Mouse (Mus musculus) liver, adult 2 months (tissue): ENCODE results near the gene Olfr279. TPM values are rescaled to one million over a fixed set of nuclear protein-coding genes. Genes with fewer than 3 reads are reported as not detected.

Source experiments
- DNase-seq: peaks from one replicate; pipeline ENCODE4 v3.0.0-alpha.2; 2011; ENCODE audit warnings: low read depth, low spot score; ENCODE audit errors: extremely low read depth
- H3K27ac ChIP-seq: fragments of 200-500 bp; replicated peaks from 2 replicates; pipeline ENCODE4 v1.5.1; 2012; ENCODE audit warnings: low read depth, mild to moderate bottlenecking, control low read depth, inconsistent platforms, low read length; ENCODE audit not compliant: insufficient read depth
- H3K27me3 ChIP-seq: fragments of 200-500 bp; 2 replicates; pipeline ENCODE4 v1.6.1; 2012; ENCODE audit warnings: mild to moderate bottlenecking, moderate library complexity, low read length, inconsistent platforms; ENCODE audit not compliant: control insufficient read depth, insufficient read depth
- H3K36me3 ChIP-seq: fragments of 200-500 bp; 2 replicates; pipeline ENCODE4 v1.6.1; 2012; ENCODE audit warnings: low read length, inconsistent platforms; ENCODE audit not compliant: control insufficient read depth, insufficient read depth
- H3K4me1 ChIP-seq: fragments of 200-500 bp; 2 replicates; pipeline ENCODE4 v1.6.1; 2011; ENCODE audit warnings: low read length; ENCODE audit not compliant: control insufficient read depth, insufficient read depth
- H3K4me3 ChIP-seq: fragments of 200-500 bp; 2 replicates; pipeline ENCODE4 v1.5.1; 2011; ENCODE audit warnings: low read depth, mild to moderate bottlenecking, control low read depth, low read length, moderate library complexity; ENCODE audit not compliant: insufficient read depth
- H3K79me2 ChIP-seq: fragments of 200-500 bp; 2 replicates; pipeline ENCODE4 v1.6.1; 2012; ENCODE audit warnings: inconsistent platforms, mild to moderate bottlenecking, low read length, moderate library complexity; ENCODE audit not compliant: control insufficient read depth, insufficient read depth
- H3K9ac ChIP-seq: fragments of 200-500 bp; 2 replicates; pipeline ENCODE4 v1.6.1; 2012; ENCODE audit warnings: low read depth, mild to moderate bottlenecking, control low read depth, inconsistent platforms, low read length
- CTCF ChIP-seq: fragments of 200-500 bp; IDR thresholded peaks from 2 replicates; pipeline ENCODE4 v1.5.1; 2011; ENCODE audit warnings: low read depth, low read length, control low read depth
- POLR2A ChIP-seq: fragments of 200-500 bp; IDR thresholded peaks from 2 replicates; pipeline ENCODE4 v1.6.1; 2011; ENCODE audit warnings: low read length, control low read depth; ENCODE audit not compliant: insufficient read depth; ENCODE audit errors: extremely low read depth
- WGBS: fragments of 180-500 bp; shearing (Covaris S2); methylation state at CpG from one replicate; pipeline ENCODE4 v1.1.7; 2018; 5-methylcytosine and 5-hydroxymethylcytosine counted together
- polyA plus RNA-seq: library from polyadenylated mRNA; depleted of rRNA; stranded (reverse); fragments of >200 nt; gene quantifications from 2 replicates; pipeline ENCODE4 v1.2.3, GENCODE M21; 2012
- total RNA-seq: library from RNA; depleted of rRNA; stranded (reverse); fragments of >200 nt; gene quantifications from 2 replicates; pipeline ENCODE4 v1.2.3, GENCODE M21; 2014

Gene Olfr279
- total and polyA plus RNA-seq, 2 experiments, result not detected

GRCm38 (mm10) chr15:98517380-98518355 lies 25.5 kb downstream of the Olfr279 start:
- H3K4me3 ChIP-seq, result no peak overlapping the region
- no peak overlapping the region for H3K27ac ChIP-seq
- H3K79me2 ChIP-seq, result no peaks in the 10 kb centered on the region
- H3K9ac ChIP-seq, result no peak overlapping the region
- peak; percentile 89 for TF ChIP-seq CTCF
- TF ChIP-seq POLR2A, result no peak
- 40% methylated on average over 16 of the region's 16 CpGs for WGBS
- H3K4me1 ChIP-seq, result no peaks in the 10 kb centered on the region
- DNase-seq, result peak; percentile 40
- H3K27me3 ChIP-seq, result no peaks in the 10 kb centered on the region
- peaks cover 34% of the 10 kb centered on the region for H3K36me3 ChIP-seq

- Histone ChIP-seq H3K4me3 (no peak overlapping the region), H3K4me1 (no peaks in the 10 kb centered on the region), H3K27ac (no peak overlapping the region), H3K9ac (no peak overlapping the region), H3K36me3 (peaks cover 65% of the 10 kb centered on the region), H3K79me2 (no peaks in the 10 kb centered on the region), H3K27me3 (no peaks in the 10 kb centered on the region)
- TF ChIP-seq POLR2A, result no peak
- TF ChIP-seq CTCF, result no peak
- WGBS, result 97% methylated on average over 3 of the region's 3 CpGs
- no peak for DNase-seq
These were observed 29.0 kb downstream of the Olfr279 start for GRCm38 (mm10) chr15:98521245-98521644.

- H3K27ac ChIP-seq, result no peak overlapping the region
- H3K9ac ChIP-seq, result no peak overlapping the region
- 84% methylated on average over 5 of the region's 5 CpGs for WGBS
- H3K36me3 ChIP-seq, result peaks cover 86% of the 10 kb centered on the region
- H3K79me2 ChIP-seq, result no peaks in the 10 kb centered on the region; the same call in 1 of the 2 replicates
- H3K27me3 ChIP-seq, result no peaks in the 10 kb centered on the region
- no peak for DNase-seq
- no peak overlapping the region for H3K4me3 ChIP-seq
- no peaks in the 10 kb centered on the region for H3K4me1 ChIP-seq
- no peak for TF ChIP-seq CTCF
- no peak for TF ChIP-seq POLR2A
These were observed 33.9 kb downstream of the Olfr279 start for GRCm38 (mm10) chr15:98526057-98526456.

DNA sequence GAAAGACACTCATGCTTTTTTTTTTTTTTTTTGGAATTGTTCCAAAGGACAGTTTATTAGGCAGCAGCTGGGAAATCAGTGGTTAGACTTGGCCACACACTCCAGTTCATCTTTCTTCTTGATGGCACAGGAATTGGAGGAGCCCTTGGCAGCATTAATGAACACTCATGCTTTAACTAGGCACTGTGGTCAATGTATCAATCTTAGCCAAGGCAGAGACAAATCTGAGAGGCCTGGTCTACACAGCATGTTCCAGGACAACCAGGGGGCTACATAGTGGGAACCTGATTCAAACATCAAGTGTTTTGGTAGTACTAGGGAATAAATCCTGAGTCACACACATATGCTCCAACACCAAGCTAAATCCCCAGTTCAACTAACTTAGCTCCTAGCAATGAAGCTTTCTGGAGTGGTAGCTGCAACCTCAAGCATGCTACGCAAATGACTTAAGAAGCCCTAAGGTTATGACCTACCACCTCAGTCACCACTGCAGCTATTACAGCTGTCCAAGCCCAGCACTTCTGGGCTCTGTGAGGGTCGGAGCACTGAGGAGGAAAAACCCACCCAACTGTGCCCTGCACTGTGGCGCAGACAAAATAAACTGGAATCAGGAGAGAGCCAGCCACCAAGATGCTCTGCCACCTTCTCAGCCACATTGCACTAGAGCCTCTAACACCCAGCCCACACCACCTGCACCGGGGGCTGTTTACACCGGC lies 35.0 kb downstream of the Olfr279 start:
- H3K9ac ChIP-seq, result no peak overlapping the region
- H3K4me3 ChIP-seq, result no peak overlapping the region
- no peaks in the 10 kb centered on the region for H3K27me3 ChIP-seq
- H3K79me2 ChIP-seq, result peaks cover 5% of the 10 kb centered on the region; the same call in 1 of the 2 replicates
- TF ChIP-seq POLR2A (no peak), CTCF (no peak)
- no peak overlapping the region for H3K27ac ChIP-seq
- peaks cover 80% of the 10 kb centered on the region for H3K36me3 ChIP-seq
- H3K4me1 ChIP-seq, result peaks cover 2% of the 10 kb centered on the region
- DNase-seq, result no peak
- WGBS, result 97% methylated on average over 5 of the region's 5 CpGs

GRCm38 (mm10) chr15:98528066-98528563 lies 35.9 kb downstream of the Olfr279 start:
- 86% methylated on average over 5 of the region's 5 CpGs for WGBS
- no peak overlapping the region for H3K9ac ChIP-seq
- DNase-seq, result no peak
- peaks cover 12% of the 10 kb centered on the region; the same call in 1 of the 2 replicates for H3K79me2 ChIP-seq
- H3K4me1 ChIP-seq, result peaks cover 4% of the 10 kb centered on the region
- TF ChIP-seq POLR2A (no peak), CTCF (no peak)
- no peak overlapping the region for H3K27ac ChIP-seq
- no peak overlapping the region for H3K4me3 ChIP-seq
- H3K36me3 ChIP-seq, result peaks cover 71% of the 10 kb centered on the region
- H3K27me3 ChIP-seq, result no peaks in the 10 kb centered on the region
